Mouse (Mus musculus): ENCODE results near the gene Atf4.

- TF ChIP-seq USF1 (IDR thresholded peaks at IDR 0.05; ENCODE audit: low read depth, low read length), result 0 out of 2 replicates have a peak, but pooled peaks have one; percentile 7
- no peak for TF ChIP-seq ZKSCAN1 (IDR thresholded peaks at IDR 0.05; ENCODE audit: low read depth, low read length)
- no peak for TF ChIP-seq CTCF (IDR thresholded peaks at IDR 0.05 in 2 of 3, conservative IDR thresholded peaks at IDR 0.05 in 1 of 3; ENCODE audit: control insufficient read depth in 1 of 3, insufficient read depth in 1 of 3, low read depth in 2 of 3, low read length in 3 of 3, poor library complexity in 1 of 3, severe bottlenecking in 1 of 3)
- TF ChIP-seq TCF12 (IDR thresholded peaks at IDR 0.05; ENCODE audit: low read depth, low read length), result peak; percentile 42; the same call in 1 of the 2 replicates
Measured at GRCm38 (mm10) chr15:80233733-80234509, 21.1 kb upstream of the Atf4 start, which contains the start of gene Mief1.
